Mouse (Mus musculus): ENCODE measurements around the gene Scarb1. TPM values are rescaled to one million over a fixed set of nuclear protein-coding genes. Genes with fewer than 3 reads are reported as not detected.

The Scarb1 gene
- polyA plus RNA-seq, 1 experiment, result 7.0 TPM

DNA sequence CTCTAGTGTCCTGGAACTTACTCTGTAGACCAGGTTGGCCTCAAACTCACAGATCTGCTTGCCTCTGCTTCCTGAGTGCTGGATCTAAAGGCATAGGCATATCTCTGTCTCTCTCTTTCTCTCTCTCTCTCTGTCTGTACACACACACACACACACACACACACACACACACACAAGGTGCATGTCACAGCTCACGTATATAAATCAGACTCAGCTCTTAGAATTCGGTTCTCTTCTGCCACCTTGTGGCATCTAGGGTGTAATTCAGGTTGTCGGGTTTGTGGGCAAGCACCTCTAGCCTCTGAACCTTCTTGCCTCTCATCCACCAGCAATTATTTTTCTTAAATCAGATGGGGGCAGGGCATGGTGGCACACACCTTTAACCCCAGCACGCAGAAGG, 27.7 kb upstream of the Scarb1 start:
- Histone ChIP-seq H3K36me3 (ENCODE audit: control insufficient read depth) (no peaks in the 10 kb centered on the region), H3K9me3 (ENCODE audit: control insufficient read depth, low read length) (peaks cover 5% of the 10 kb centered on the region), H3K27me3 (ENCODE audit: control insufficient read depth) (no peaks in the 10 kb centered on the region; the same call in 1 of the 2 replicates), H3K4me3 (replicated peaks) (no peak overlapping the region), H3K4me1 (ENCODE audit: control insufficient read depth) (no peaks in the 10 kb centered on the region)
- TF ChIP-seq TAL1 (IDR thresholded peaks at IDR 0.05; ENCODE audit: low read length) (no peak), GATA1 (IDR thresholded peaks at IDR 0.05; ENCODE audit: low read length) (no peak)

DNA sequence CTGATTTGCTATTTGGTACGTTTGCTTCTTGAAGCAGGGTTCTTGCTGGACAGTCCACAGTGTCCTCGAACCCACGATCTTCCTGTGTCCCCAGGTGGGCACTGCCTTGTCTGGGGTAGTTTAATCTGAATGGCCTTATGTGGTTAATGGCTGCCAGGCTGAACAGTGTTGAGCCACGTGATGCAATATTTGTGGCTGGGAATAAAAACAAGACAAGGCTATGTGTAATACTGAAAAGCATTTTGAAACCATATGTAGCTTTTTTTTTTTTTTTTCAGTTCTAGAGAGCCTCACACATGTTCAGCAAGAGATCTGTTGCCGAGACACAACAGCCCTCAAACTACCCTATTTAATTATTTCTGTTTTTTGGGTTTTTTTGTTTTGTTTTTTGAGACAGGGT, 27.3 kb upstream of the Scarb1 start:
- H3K4me1 ChIP-seq (ENCODE audit: control insufficient read depth), result no peaks in the 10 kb centered on the region
- H3K4me3 ChIP-seq (replicated peaks), result no peak overlapping the region
- H3K9me3 ChIP-seq (ENCODE audit: control insufficient read depth, low read length), result peaks cover 4% of the 10 kb centered on the region; the same call in 1 of the 2 replicates
- H3K27me3 ChIP-seq (ENCODE audit: control insufficient read depth), result no peaks in the 10 kb centered on the region; the same call in 1 of the 2 replicates
- no peaks in the 10 kb centered on the region for H3K36me3 ChIP-seq (ENCODE audit: control insufficient read depth)
- TF ChIP-seq TAL1 (IDR thresholded peaks at IDR 0.05; ENCODE audit: low read length) (no peak), GATA1 (IDR thresholded peaks at IDR 0.05; ENCODE audit: low read length) (no peak)

DNA sequence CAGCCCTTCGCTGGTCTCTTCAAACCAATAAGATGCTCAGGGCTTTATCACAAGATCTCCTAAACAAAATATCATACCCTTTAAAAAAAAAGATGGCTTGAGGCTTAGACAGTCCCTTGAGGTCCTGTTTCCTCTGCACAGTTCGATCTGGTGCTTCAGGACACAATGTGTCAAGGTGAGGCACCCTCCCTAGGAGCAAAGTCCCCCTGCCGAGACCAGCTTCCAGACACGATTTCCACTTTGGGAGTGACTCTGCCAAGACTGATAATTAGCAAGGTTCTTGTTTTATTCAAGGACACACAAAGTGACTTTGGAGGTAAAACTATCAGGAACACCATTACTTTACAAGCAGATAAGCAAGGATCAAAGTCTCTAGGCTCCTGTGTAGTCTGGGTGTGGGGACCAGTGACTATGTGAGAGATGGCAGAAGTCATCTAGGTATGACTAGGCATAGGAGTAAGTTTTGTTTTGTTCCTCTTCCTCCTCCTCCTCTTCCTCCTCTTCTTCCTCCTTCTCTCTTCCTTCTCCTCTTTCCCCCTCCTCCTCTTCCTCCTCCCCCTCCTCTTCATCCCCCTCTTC, 24.0 kb upstream of the Scarb1 start:
- Histone ChIP-seq H3K36me3 (ENCODE audit: control insufficient read depth) (no peaks in the 10 kb centered on the region), H3K27me3 (ENCODE audit: control insufficient read depth) (no peaks in the 10 kb centered on the region; the same call in 1 of the 2 replicates), H3K4me1 (ENCODE audit: control insufficient read depth) (peaks cover 3% of the 10 kb centered on the region; the same call in 1 of the 2 replicates), H3K4me3 (replicated peaks) (no peak overlapping the region), H3K9me3 (ENCODE audit: control insufficient read depth, low read length) (no peaks in the 10 kb centered on the region)
- TF ChIP-seq GATA1 (IDR thresholded peaks at IDR 0.05; ENCODE audit: low read length) (no peak), TAL1 (IDR thresholded peaks at IDR 0.05; ENCODE audit: low read length) (no peak)

DNA sequence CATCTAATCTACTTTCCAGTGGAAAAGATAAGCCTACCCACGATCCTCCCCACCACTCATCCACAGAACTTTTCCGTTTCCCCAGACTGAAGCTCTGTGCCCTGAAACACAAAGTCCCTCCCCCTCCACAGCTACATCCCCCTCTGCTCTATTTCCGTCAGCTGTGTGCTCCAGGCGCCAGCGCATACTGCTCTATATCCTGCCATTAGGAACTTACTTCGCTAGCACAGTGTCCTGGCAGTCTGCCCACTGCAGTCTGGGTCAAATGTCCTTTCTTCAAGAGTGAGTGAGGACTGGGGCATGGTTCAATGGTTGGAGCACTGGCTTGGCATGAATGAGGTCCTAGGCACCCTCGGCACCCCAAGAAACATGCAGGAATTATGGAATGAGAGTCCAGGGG, 23.0 kb upstream of the Scarb1 start:
- Histone ChIP-seq H3K4me1 (ENCODE audit: control insufficient read depth) (peaks cover 3% of the 10 kb centered on the region; the same call in 1 of the 2 replicates), H3K4me3 (replicated peaks) (no peak overlapping the region), H3K9me3 (ENCODE audit: control insufficient read depth, low read length) (no peaks in the 10 kb centered on the region), H3K36me3 (ENCODE audit: control insufficient read depth) (no peaks in the 10 kb centered on the region), H3K27me3 (ENCODE audit: control insufficient read depth) (no peaks in the 10 kb centered on the region; the same call in 1 of the 2 replicates)
- no peak for TF ChIP-seq TAL1 (IDR thresholded peaks at IDR 0.05; ENCODE audit: low read length)
- no peak for TF ChIP-seq GATA1 (IDR thresholded peaks at IDR 0.05; ENCODE audit: low read length)

DNA sequence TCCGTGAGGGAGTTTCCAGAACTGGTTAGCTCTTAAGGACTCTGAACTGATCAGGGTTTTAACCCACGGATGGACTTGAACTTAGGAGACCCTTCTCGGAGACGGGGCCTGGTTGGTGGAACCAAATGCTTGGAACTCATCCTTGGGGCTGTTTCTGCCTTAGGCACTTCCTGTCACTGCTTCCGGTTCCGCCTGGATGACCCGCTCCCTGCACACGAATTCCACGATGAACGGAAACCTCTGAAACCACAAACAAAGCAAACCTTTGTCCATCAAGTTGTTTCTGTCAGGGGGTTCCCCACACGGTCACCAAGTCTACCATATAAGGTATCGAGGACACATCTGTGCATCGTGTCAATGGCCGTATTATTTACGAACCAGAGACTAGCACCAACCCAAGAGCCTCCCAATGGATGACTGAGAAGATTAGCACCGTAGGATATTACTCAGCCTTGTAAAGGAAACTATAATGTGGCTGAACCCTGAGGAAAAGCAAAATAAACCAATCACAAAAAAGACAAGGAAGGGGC, 20.2 kb upstream of the Scarb1 start:
- H3K4me3 ChIP-seq (replicated peaks), result no peak overlapping the region
- no peaks in the 10 kb centered on the region for H3K9me3 ChIP-seq (ENCODE audit: control insufficient read depth, low read length)
- H3K4me1 ChIP-seq (ENCODE audit: control insufficient read depth), result peaks cover 3% of the 10 kb centered on the region
- no peaks in the 10 kb centered on the region for H3K36me3 ChIP-seq (ENCODE audit: control insufficient read depth)
- TF ChIP-seq TAL1 (IDR thresholded peaks at IDR 0.05; ENCODE audit: low read length), result no peak
- no peaks in the 10 kb centered on the region; the same call in 1 of the 2 replicates for H3K27me3 ChIP-seq (ENCODE audit: control insufficient read depth)

DNA sequence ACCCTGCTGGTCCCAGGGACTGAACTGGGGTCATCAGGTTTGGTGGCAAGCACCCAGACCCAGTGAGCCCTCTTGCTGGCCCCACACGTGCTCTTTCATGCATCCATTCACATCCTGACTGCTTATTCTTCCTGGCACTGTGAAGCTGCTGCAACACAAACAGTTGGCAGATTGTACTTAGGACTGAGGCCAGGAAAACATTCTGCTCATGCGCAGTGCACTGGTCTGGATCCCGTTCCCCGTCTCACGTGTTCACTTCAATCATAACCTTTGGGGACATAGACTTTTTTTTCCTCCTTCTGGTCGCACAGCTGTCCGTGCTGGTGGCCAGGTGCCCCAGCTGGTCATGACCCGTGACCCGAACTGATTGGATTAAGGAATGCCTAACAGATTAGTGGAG, 19.7 kb upstream of the Scarb1 start:
- TF ChIP-seq TAL1 (IDR thresholded peaks at IDR 0.05; ENCODE audit: low read length) (no peak), GATA1 (IDR thresholded peaks at IDR 0.05; ENCODE audit: low read length) (no peak)
- Histone ChIP-seq H3K4me3 (replicated peaks) (no peak overlapping the region), H3K27me3 (ENCODE audit: control insufficient read depth) (no peaks in the 10 kb centered on the region; the same call in 1 of the 2 replicates), H3K4me1 (ENCODE audit: control insufficient read depth) (peaks cover 3% of the 10 kb centered on the region), H3K36me3 (ENCODE audit: control insufficient read depth) (no peaks in the 10 kb centered on the region), H3K9me3 (ENCODE audit: control insufficient read depth, low read length) (no peaks in the 10 kb centered on the region)

DNA sequence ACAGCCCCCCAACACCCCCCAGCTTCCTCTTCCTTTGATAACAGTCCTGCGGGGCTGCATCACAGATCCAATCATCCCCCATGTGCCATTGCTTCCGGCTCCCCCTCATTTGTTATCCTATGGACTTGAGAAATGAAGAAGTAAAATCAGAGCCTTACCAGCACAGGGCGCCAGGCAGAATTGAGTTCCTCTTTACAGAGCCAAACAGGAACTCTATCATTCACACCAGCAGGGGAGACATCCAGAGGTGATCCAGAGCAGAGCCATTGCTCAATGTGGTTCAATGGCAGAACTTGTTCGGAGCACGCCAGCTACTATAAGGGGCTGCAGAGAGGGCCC, 17.3 kb upstream of the Scarb1 start:
- no peak overlapping the region for H3K4me3 ChIP-seq (replicated peaks)
- H3K4me1 ChIP-seq (ENCODE audit: control insufficient read depth), result peaks cover 3% of the 10 kb centered on the region

DNA sequence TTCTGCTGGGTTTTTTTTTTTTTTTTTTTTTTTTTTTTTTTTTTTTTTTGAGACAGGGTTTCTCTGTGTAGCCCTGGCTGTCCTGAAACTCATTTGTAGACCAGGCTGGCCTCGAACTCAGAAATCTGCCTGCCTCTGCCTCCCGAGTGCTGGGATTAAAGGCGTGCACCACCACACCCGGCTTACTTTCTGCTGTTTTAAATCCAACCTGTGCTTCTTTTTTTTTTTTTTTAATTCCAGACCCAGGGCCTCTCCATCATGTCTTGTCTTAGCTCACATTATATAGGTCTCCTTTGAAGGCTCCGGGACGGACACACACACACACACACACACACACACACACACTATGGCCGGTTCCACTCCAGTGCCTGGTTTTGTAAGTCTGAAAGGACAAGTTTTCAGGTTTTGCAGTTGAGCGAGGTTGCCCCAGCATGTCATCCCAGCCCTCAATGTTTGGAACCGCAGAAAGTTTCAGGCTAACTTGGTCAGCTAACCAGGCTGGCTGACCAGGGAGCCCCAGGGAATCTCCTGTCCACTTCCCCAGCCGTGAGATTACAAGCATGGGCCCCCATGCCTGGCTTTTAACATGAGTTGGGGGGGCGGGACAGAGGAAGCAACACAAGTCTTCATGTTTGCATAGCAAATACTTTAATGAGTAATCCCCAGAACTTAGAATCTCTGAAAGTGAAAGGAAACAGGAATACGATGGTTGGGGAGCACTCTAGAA, 16.8 kb upstream of the Scarb1 start:
- no peak for TF ChIP-seq TAL1 (IDR thresholded peaks at IDR 0.05; ENCODE audit: low read length)
- no peak for TF ChIP-seq GATA1 (IDR thresholded peaks at IDR 0.05; ENCODE audit: low read length)
- H3K4me1 ChIP-seq (ENCODE audit: control insufficient read depth), result peaks cover 3% of the 10 kb centered on the region
- H3K36me3 ChIP-seq (ENCODE audit: control insufficient read depth), result no peaks in the 10 kb centered on the region
- no peak overlapping the region for H3K4me3 ChIP-seq (replicated peaks)
- H3K9me3 ChIP-seq (ENCODE audit: control insufficient read depth, low read length), result peaks cover 8% of the 10 kb centered on the region
- no peaks in the 10 kb centered on the region for H3K27me3 ChIP-seq (ENCODE audit: control insufficient read depth)

More for the DNA sequence above, 17.3 kb upstream of the Scarb1 start:
- Histone ChIP-seq H3K36me3 (ENCODE audit: control insufficient read depth) (no peaks in the 10 kb centered on the region), H3K9me3 (ENCODE audit: control insufficient read depth, low read length) (peaks cover 3% of the 10 kb centered on the region), H3K27me3 (ENCODE audit: control insufficient read depth) (no peaks in the 10 kb centered on the region)
- no peak for TF ChIP-seq GATA1 (IDR thresholded peaks at IDR 0.05; ENCODE audit: low read length)

DNA sequence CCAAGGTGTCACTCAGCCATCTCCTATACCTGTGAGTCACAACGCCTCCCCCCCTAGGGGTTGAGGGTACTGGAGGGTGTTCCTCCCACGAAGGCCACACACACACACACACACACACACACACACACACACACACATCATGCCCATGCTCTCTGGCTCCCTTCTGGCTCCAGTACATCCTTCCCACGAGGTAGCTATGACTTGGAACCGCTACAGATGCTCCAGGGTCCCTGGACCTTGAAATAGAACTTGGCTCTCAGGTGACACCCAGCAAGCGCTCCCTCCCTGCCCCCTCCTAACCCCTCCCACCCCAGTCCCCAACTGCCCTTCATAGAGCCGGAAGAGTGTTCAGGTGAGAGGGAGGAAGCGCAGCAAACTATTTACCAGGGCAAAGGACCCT, 14.8 kb upstream of the Scarb1 start:
- Histone ChIP-seq H3K36me3 (ENCODE audit: control insufficient read depth) (no peaks in the 10 kb centered on the region), H3K4me1 (ENCODE audit: control insufficient read depth) (no peaks in the 10 kb centered on the region; the same call in 1 of the 2 replicates), H3K4me3 (replicated peaks) (no peak overlapping the region), H3K27me3 (ENCODE audit: control insufficient read depth) (no peaks in the 10 kb centered on the region), H3K9me3 (ENCODE audit: control insufficient read depth, low read length) (peaks cover 9% of the 10 kb centered on the region)
- TF ChIP-seq TAL1 (IDR thresholded peaks at IDR 0.05; ENCODE audit: low read length) (no peak), GATA1 (IDR thresholded peaks at IDR 0.05; ENCODE audit: low read length) (no peak)
